Mouse (Mus musculus) G1E (cell line): ENCODE data around the gene Cdh18.

Experiments used
- CTCF ChIP-seq: IDR thresholded peaks from 2 replicates; pipeline ENCODE4 v1.5.1; 2012; ENCODE audit warnings: low read depth, low read length, inconsistent platforms, mixed read lengths
- GATA1 ChIP-seq: IDR thresholded peaks from 2 replicates; pipeline ENCODE4 v1.6.1; 2012; ENCODE audit warnings: borderline replicate concordance, low read length, inconsistent platforms, mixed read lengths

- TF ChIP-seq GATA1 (no peak), CTCF (no peak)
These were observed 420.6 kb downstream of the Cdh18 start for GRCm38 (mm10) chr15:22969424-22969823.
